Mouse (Mus musculus) liver, embryonic 11.5 days (tissue): Measurements from ENCODE around the gene Cavin1. TPM values are rescaled to one million over a fixed set of nuclear protein-coding genes. Genes with fewer than 3 reads are reported as not detected.
A peak's percentile ranks its signal among the peaks of the same experiment; 100 is the strongest.

Experiments used
- ATAC-seq: fragments of 200-750 bp; cut with Nextera tagmentation; replicated peaks from 2 replicates; pipeline ENCODE4 v1.8.0; 2017; ENCODE audit warnings: moderate number of reproducible peaks, mild to moderate bottlenecking, moderate TSS enrichment, moderate library complexity; ENCODE audit not compliant: low FRiP score
- DNase-seq: peaks from one replicate; pipeline ENCODE4 v3.0.0-alpha.2; 2017; ENCODE audit warnings: low spot score
- H3K27ac ChIP-seq: fragments of 300-500 bp; sonication (generic); 2 replicates; pipeline ENCODE4 v1.5.1; 2014; ENCODE audit warnings: mild to moderate bottlenecking, low read depth, low read length, control low read depth
- H3K27me3 ChIP-seq: fragments of 300-500 bp; sonication (generic); replicated peaks from 2 replicates; pipeline ENCODE4 v1.6.1; 2014; ENCODE audit warnings: low read length, mixed read lengths; ENCODE audit not compliant: control insufficient read depth, insufficient read depth
- H3K36me3 ChIP-seq: fragments of 300-500 bp; sonication (generic); 2 replicates; pipeline ENCODE4 v1.6.1; 2014; ENCODE audit warnings: mild to moderate bottlenecking, low read length, moderate library complexity, mixed read lengths; ENCODE audit not compliant: control insufficient read depth, insufficient read depth
- H3K4me1 ChIP-seq: fragments of 300-500 bp; sonication (generic); replicated peaks from 2 replicates; pipeline ENCODE4 v1.6.1; 2014; ENCODE audit warnings: low read length, mixed read lengths; ENCODE audit not compliant: control insufficient read depth, insufficient read depth
- H3K4me2 ChIP-seq: fragments of 300-500 bp; sonication (generic); 2 replicates; pipeline ENCODE4 v1.6.1; 2014; ENCODE audit warnings: mild to moderate bottlenecking, control low read depth, moderate library complexity
- H3K4me3 ChIP-seq: fragments of 300-500 bp; sonication (generic); 2 replicates; pipeline ENCODE4 v1.5.1; 2014; ENCODE audit warnings: low read depth, low read length, control low read depth
- H3K9ac ChIP-seq: fragments of 300-500 bp; sonication (generic); 2 replicates; pipeline ENCODE4 v1.6.1; 2014; ENCODE audit warnings: low read depth, low read length, control low read depth
- H3K9me3 ChIP-seq: fragments of 300-500 bp; sonication (generic); 2 replicates; pipeline ENCODE4 v1.6.1; 2016; ENCODE audit warnings: low read length, inconsistent platforms, mixed read lengths; ENCODE audit not compliant: control insufficient read depth
- WGBS: fragments of 180-500 bp; shearing (Covaris S2); extraction: QIAGEN DNeasy Blood & Tissue Kit; methylation state at CpG from one replicate; pipeline ENCODE4 v1.1.7; 2014; 5-methylcytosine and 5-hydroxymethylcytosine counted together
- polyA plus RNA-seq: library from polyadenylated mRNA; unstranded; fragments of >200 nt; fragmentation: Nextera tagmentation; extraction: Ambion mirVana; gene quantifications from 2 replicates; pipeline ENCODE4 v1.2.1, GENCODE M21; 2014

Cavin1 gene
- polyA plus RNA-seq, 1 experiment from 2014 or later, result 22.6 TPM

- H3K27ac ChIP-seq, result no peak overlapping the region
- H3K27me3 ChIP-seq, result no peaks in the 10 kb centered on the region
- H3K36me3 ChIP-seq, result peaks cover 28% of the 10 kb centered on the region
- 65% methylated on average over 4 of the region's 4 CpGs for WGBS
- no peak overlapping the region for H3K4me3 ChIP-seq
- no peaks in the 10 kb centered on the region for H3K9me3 ChIP-seq
- ATAC-seq (peak; percentile 56; the same call in 1 of the 2 replicates), DNase-seq (no peak)
- H3K4me1 ChIP-seq, result peaks cover 13% of the 10 kb centered on the region
- H3K4me2 ChIP-seq, result no peak overlapping the region; the same call in 1 of the 2 replicates
- no peak overlapping the region for H3K9ac ChIP-seq
Observed at GRCm38 (mm10) chr11:100906885-100907284, 63.8 kb downstream of the Cavin1 start.

Other genes with a start within 250 kb of the Cavin1 start
- gene Rab5c, start 232.7 kb downstream of the Cavin1 start, polyA plus RNA-seq, result 51.2 TPM in 2 replicates
- gene Kcnh4, start 210.9 kb downstream of the Cavin1 start, polyA plus RNA-seq, result not detected in 2 replicates
- not detected in 2 replicates for gene Hcrt, start 208.0 kb downstream of the Cavin1 start, polyA plus RNA-seq
- gene Ghdc, start 199.9 kb downstream of the Cavin1 start, polyA plus RNA-seq, result 3.1 and 3.8 TPM in 2 replicates
- 46.0 and 50.1 TPM in 2 replicates for gene Stat5b, start 120.2 kb downstream of the Cavin1 start, polyA plus RNA-seq
- 26.3 and 27.8 TPM in 2 replicates for gene Stat5a, start 111.5 kb downstream of the Cavin1 start, polyA plus RNA-seq
- 52.9 and 57.3 TPM in 2 replicates for gene Stat3, start 31.3 kb downstream of the Cavin1 start, polyA plus RNA-seq
- 55.4 and 60.0 TPM in 2 replicates for gene Atp6v0a1, start 38.6 kb upstream of the Cavin1 start, polyA plus RNA-seq
- 7.7 and 8.0 TPM in 2 replicates for gene Naglu, start 99.1 kb upstream of the Cavin1 start, polyA plus RNA-seq
- 0.12 and 0.27 TPM in 2 replicates for gene Hsd17b1, start 107.5 kb upstream of the Cavin1 start, polyA plus RNA-seq
- gene Coasy, start 111.7 kb upstream of the Cavin1 start, polyA plus RNA-seq, result 43.3 and 45.8 TPM in 2 replicates
- 45.3 and 45.6 TPM in 2 replicates for gene Mlx, start 116.4 kb upstream of the Cavin1 start, polyA plus RNA-seq
- gene Psmc3ip, start 124.5 kb upstream of the Cavin1 start, polyA plus RNA-seq, result 40.7 and 42.8 TPM in 2 replicates
- 11.5 and 12.2 TPM in 2 replicates for gene Retreg3, start 149.0 kb upstream of the Cavin1 start, polyA plus RNA-seq
- 82.3 and 85.3 TPM in 2 replicates for gene Tubg1, start 149.1 kb upstream of the Cavin1 start, polyA plus RNA-seq
- 1.3 and 1.8 TPM in 2 replicates for gene Tubg2, start 185.0 kb upstream of the Cavin1 start, polyA plus RNA-seq
- gene Cntnap1, start 199.6 kb upstream of the Cavin1 start, polyA plus RNA-seq, result 0.34 and 0.40 TPM in 2 replicates
- 3.4 and 3.8 TPM in 2 replicates for gene Plekhh3, start 200.5 kb upstream of the Cavin1 start, polyA plus RNA-seq
- gene Ccr10, start 204.6 kb upstream of the Cavin1 start, polyA plus RNA-seq, result 0.10 TPM in 1 of 2 replicates, not detected in the other